Mouse (Mus musculus): Measurements from ENCODE around the gene Tnxb. TPM values are rescaled to one million over a fixed set of nuclear protein-coding genes. Genes with fewer than 3 reads are reported as not detected.

The Tnxb gene
- polyA plus RNA-seq, 1 experiment from 2014 or later = 0.03 TPM

GRCm38 (mm10) chr17:34680621-34681020, 10.3 kb downstream of the Tnxb start:
- no peak for ATAC-seq (replicated peaks; ENCODE audit: low FRiP score)
- Histone ChIP-seq H3K4me1 (replicated peaks; ENCODE audit: control insufficient read depth, insufficient read depth, low read length) (0 out of 2 replicates have a peak, but pooled peaks cover 2% of the 10 kb centered on the region), H3K4me3 (ENCODE audit: low read depth, low read length) (no peak overlapping the region), H3K4me2 (ENCODE audit: low read depth, low read length, severe bottlenecking) (no peak overlapping the region), H3K27ac (ENCODE audit: low read depth, low read length) (no peak overlapping the region), H3K9ac (ENCODE audit: low read length) (no peak overlapping the region), H3K9me3 (ENCODE audit: control insufficient read depth, low read length) (no peaks in the 10 kb centered on the region), H3K36me3 (ENCODE audit: control insufficient read depth, insufficient read depth, low read length) (no peaks in the 10 kb centered on the region), H3K27me3 (ENCODE audit: control insufficient read depth, insufficient read depth, low read length) (peaks cover 2% of the 10 kb centered on the region; the same call in 1 of the 2 replicates)
- 80% methylated on average over 4 of the region's 4 CpGs for WGBS
- DNase-seq (ENCODE audit: low spot score) = no peak

GRCm38 (mm10) chr17:34681132-34681571, 10.8 kb downstream of the Tnxb start:
- 0 out of 2 replicates have a peak, but pooled peaks cover 2% of the 10 kb centered on the region for H3K4me1 ChIP-seq (replicated peaks; ENCODE audit: control insufficient read depth, insufficient read depth, low read length)
- no peak overlapping the region for H3K27ac ChIP-seq (ENCODE audit: low read depth, low read length)
- peaks cover 2% of the 10 kb centered on the region; the same call in 1 of the 2 replicates for H3K27me3 ChIP-seq (ENCODE audit: control insufficient read depth, insufficient read depth, low read length)
- H3K9me3 ChIP-seq (ENCODE audit: control insufficient read depth, low read length) = no peaks in the 10 kb centered on the region
- DNase-seq (ENCODE audit: low spot score) (no peak), ATAC-seq (replicated peaks; ENCODE audit: low FRiP score) (no peak)
- H3K4me3 ChIP-seq (ENCODE audit: low read depth, low read length) = no peak overlapping the region
- H3K4me2 ChIP-seq (ENCODE audit: low read depth, low read length, severe bottlenecking) = no peak overlapping the region
- no peaks in the 10 kb centered on the region for H3K36me3 ChIP-seq (ENCODE audit: control insufficient read depth, insufficient read depth, low read length)
- no peak overlapping the region for H3K9ac ChIP-seq (ENCODE audit: low read length)
- WGBS = 84% methylated on average over 17 of the region's 17 CpGs

GRCm38 (mm10) chr17:34681881-34682536, 11.7 kb downstream of the Tnxb start:
- Histone ChIP-seq H3K27ac (ENCODE audit: low read depth, low read length) (no peak overlapping the region), H3K27me3 (ENCODE audit: control insufficient read depth, insufficient read depth, low read length) (peaks cover 2% of the 10 kb centered on the region; the same call in 1 of the 2 replicates), H3K9me3 (ENCODE audit: control insufficient read depth, low read length) (no peaks in the 10 kb centered on the region), H3K4me2 (ENCODE audit: low read depth, low read length, severe bottlenecking) (no peak overlapping the region), H3K36me3 (ENCODE audit: control insufficient read depth, insufficient read depth, low read length) (no peaks in the 10 kb centered on the region), H3K9ac (ENCODE audit: low read length) (no peak overlapping the region), H3K4me1 (replicated peaks; ENCODE audit: control insufficient read depth, insufficient read depth, low read length) (0 out of 2 replicates have a peak, but pooled peaks cover 2% of the 10 kb centered on the region), H3K4me3 (ENCODE audit: low read depth, low read length) (no peak overlapping the region)
- 73% methylated on average over 11 of the region's 11 CpGs for WGBS
- ATAC-seq (replicated peaks; ENCODE audit: low FRiP score) (no peak), DNase-seq (ENCODE audit: low spot score) (no peak)

GRCm38 (mm10) chr17:34683179-34683578, 12.8 kb downstream of the Tnxb start:
- H3K27ac ChIP-seq (ENCODE audit: low read depth, low read length) = no peak overlapping the region
- H3K4me2 ChIP-seq (ENCODE audit: low read depth, low read length, severe bottlenecking) = no peak overlapping the region
- peaks cover 2% of the 10 kb centered on the region; the same call in 1 of the 2 replicates for H3K27me3 ChIP-seq (ENCODE audit: control insufficient read depth, insufficient read depth, low read length)
- no peaks in the 10 kb centered on the region for H3K9me3 ChIP-seq (ENCODE audit: control insufficient read depth, low read length)
- no peak overlapping the region for H3K4me3 ChIP-seq (ENCODE audit: low read depth, low read length)
- WGBS = 80% methylated on average over 8 of the region's 8 CpGs
- no peak overlapping the region for H3K9ac ChIP-seq (ENCODE audit: low read length)
- no peak for ATAC-seq (replicated peaks; ENCODE audit: low FRiP score)
- H3K36me3 ChIP-seq (ENCODE audit: control insufficient read depth, insufficient read depth, low read length) = no peaks in the 10 kb centered on the region
- no peak for DNase-seq (ENCODE audit: low spot score)
- H3K4me1 ChIP-seq (replicated peaks; ENCODE audit: control insufficient read depth, insufficient read depth, low read length) = 0 out of 2 replicates have a peak, but pooled peaks cover 2% of the 10 kb centered on the region

GRCm38 (mm10) chr17:34683686-34684220, 13.4 kb downstream of the Tnxb start:
- Histone ChIP-seq H3K9me3 (ENCODE audit: control insufficient read depth, low read length) (no peaks in the 10 kb centered on the region), H3K4me1 (replicated peaks; ENCODE audit: control insufficient read depth, insufficient read depth, low read length) (0 out of 2 replicates have a peak, but pooled peaks cover 2% of the 10 kb centered on the region), H3K4me3 (ENCODE audit: low read depth, low read length) (no peak overlapping the region), H3K4me2 (ENCODE audit: low read depth, low read length, severe bottlenecking) (no peak overlapping the region), H3K27me3 (ENCODE audit: control insufficient read depth, insufficient read depth, low read length) (peaks cover 2% of the 10 kb centered on the region; the same call in 1 of the 2 replicates), H3K9ac (ENCODE audit: low read length) (no peak overlapping the region), H3K27ac (ENCODE audit: low read depth, low read length) (no peak overlapping the region), H3K36me3 (ENCODE audit: control insufficient read depth, insufficient read depth, low read length) (no peaks in the 10 kb centered on the region)
- WGBS = 77% methylated on average over 10 of the region's 10 CpGs
- ATAC-seq (replicated peaks; ENCODE audit: low FRiP score) (no peak), DNase-seq (ENCODE audit: low spot score) (no peak)

GRCm38 (mm10) chr17:34684253-34684893, 14.0 kb downstream of the Tnxb start:
- H3K27me3 ChIP-seq (ENCODE audit: control insufficient read depth, insufficient read depth, low read length) = peaks cover 2% of the 10 kb centered on the region; the same call in 1 of the 2 replicates
- 0 out of 2 replicates have a peak, but pooled peaks cover 2% of the 10 kb centered on the region for H3K4me1 ChIP-seq (replicated peaks; ENCODE audit: control insufficient read depth, insufficient read depth, low read length)
- H3K4me3 ChIP-seq (ENCODE audit: low read depth, low read length) = no peak overlapping the region
- no peak overlapping the region for H3K9ac ChIP-seq (ENCODE audit: low read length)
- H3K27ac ChIP-seq (ENCODE audit: low read depth, low read length) = no peak overlapping the region
- no peaks in the 10 kb centered on the region for H3K9me3 ChIP-seq (ENCODE audit: control insufficient read depth, low read length)
- DNase-seq (ENCODE audit: low spot score) (no peak), ATAC-seq (replicated peaks; ENCODE audit: low FRiP score) (no peak)
- H3K36me3 ChIP-seq (ENCODE audit: control insufficient read depth, insufficient read depth, low read length) = no peaks in the 10 kb centered on the region
- WGBS = 80% methylated on average over 9 of the region's 9 CpGs
- no peak overlapping the region for H3K4me2 ChIP-seq (ENCODE audit: low read depth, low read length, severe bottlenecking)

GRCm38 (mm10) chr17:34685120-34686110, 15.1 kb downstream of the Tnxb start:
- no peak for ATAC-seq (replicated peaks; ENCODE audit: low FRiP score)
- no peaks in the 10 kb centered on the region for H3K27me3 ChIP-seq (ENCODE audit: control insufficient read depth, insufficient read depth, low read length)
- DNase-seq (ENCODE audit: low spot score) = no peak
- no peak overlapping the region for H3K4me2 ChIP-seq (ENCODE audit: low read depth, low read length, severe bottlenecking)
- no peak overlapping the region for H3K9ac ChIP-seq (ENCODE audit: low read length)
- no peaks in the 10 kb centered on the region for H3K9me3 ChIP-seq (ENCODE audit: control insufficient read depth, low read length)
- H3K4me1 ChIP-seq (replicated peaks; ENCODE audit: control insufficient read depth, insufficient read depth, low read length) = 0 out of 2 replicates have a peak, but pooled peaks cover 2% of the 10 kb centered on the region
- H3K27ac ChIP-seq (ENCODE audit: low read depth, low read length) = no peak overlapping the region
- H3K4me3 ChIP-seq (ENCODE audit: low read depth, low read length) = no peak overlapping the region
- no peaks in the 10 kb centered on the region for H3K36me3 ChIP-seq (ENCODE audit: control insufficient read depth, insufficient read depth, low read length)
- WGBS = 82% methylated on average over 28 of the region's 28 CpGs

GRCm38 (mm10) chr17:34688889-34689288, 18.6 kb downstream of the Tnxb start:
- WGBS = 96% methylated on average over 7 of the region's 7 CpGs
- Histone ChIP-seq H3K27me3 (ENCODE audit: control insufficient read depth, insufficient read depth, low read length) (no peaks in the 10 kb centered on the region), H3K9me3 (ENCODE audit: control insufficient read depth, low read length) (no peaks in the 10 kb centered on the region), H3K4me1 (replicated peaks; ENCODE audit: control insufficient read depth, insufficient read depth, low read length) (no peaks in the 10 kb centered on the region), H3K27ac (ENCODE audit: low read depth, low read length) (no peak overlapping the region), H3K4me3 (ENCODE audit: low read depth, low read length) (no peak overlapping the region), H3K4me2 (ENCODE audit: low read depth, low read length, severe bottlenecking) (no peak overlapping the region), H3K36me3 (ENCODE audit: control insufficient read depth, insufficient read depth, low read length) (no peaks in the 10 kb centered on the region), H3K9ac (ENCODE audit: low read length) (no peak overlapping the region)
- DNase-seq (ENCODE audit: low spot score) (no peak), ATAC-seq (replicated peaks; ENCODE audit: low FRiP score) (no peak)

Data from forebrain, embryonic 11.5 days (tissue).